Mouse (Mus musculus) cerebellum, adult 11-12 months (tissue): Measurements from ENCODE around the gene Vmn1r152.
"Not testable (repeated sequence)": the region's sequence is repeated elsewhere in the genome, so short reads cannot be mapped to it uniquely, and the experiment has no call there.

Experiments used
- DNase-seq: peaks from one replicate; pipeline ENCODE4 v3.0.0; 2022

The Vmn1r152 gene

GRCm38 (mm10) chr7:22522667-22523066, at the start of gene Vmn1r152:
Gene Vmn1r152, plus strand, starts transcription at chr7:22522967.
- DNase-seq = not testable (repeated sequence)

GRCm38 (mm10) chr7:22499578-22499977, 23.2 kb upstream of the Vmn1r152 start, which contains the start of gene Vmn1r151:
Gene Vmn1r151, minus strand, starts transcription at chr7:22499678.
- DNase-seq = not testable (repeated sequence)

GRCm38 (mm10) chr7:22534787-22535186, 12.0 kb downstream of the Vmn1r152 start, which contains the start of gene Gm8677:
Gene Gm8677, minus strand, starts transcription at chr7:22534887.
- not testable (repeated sequence) for DNase-seq

- not testable (repeated sequence) for DNase-seq
These were observed 42.5 kb downstream of the Vmn1r152 start, which contains the start of gene Gm4201 for GRCm38 (mm10) chr7:22565243-22565642. Gene Gm4201, minus strand, starts transcription at chr7:22565343.
